Mouse (Mus musculus): ENCODE results near the gene Gabbr1. TPM values are rescaled to one million over a fixed set of nuclear protein-coding genes. Genes with fewer than 3 reads are reported as not detected.

The Gabbr1 gene
- polyA plus RNA-seq, 1 experiment, result 6.1 TPM

DNA sequence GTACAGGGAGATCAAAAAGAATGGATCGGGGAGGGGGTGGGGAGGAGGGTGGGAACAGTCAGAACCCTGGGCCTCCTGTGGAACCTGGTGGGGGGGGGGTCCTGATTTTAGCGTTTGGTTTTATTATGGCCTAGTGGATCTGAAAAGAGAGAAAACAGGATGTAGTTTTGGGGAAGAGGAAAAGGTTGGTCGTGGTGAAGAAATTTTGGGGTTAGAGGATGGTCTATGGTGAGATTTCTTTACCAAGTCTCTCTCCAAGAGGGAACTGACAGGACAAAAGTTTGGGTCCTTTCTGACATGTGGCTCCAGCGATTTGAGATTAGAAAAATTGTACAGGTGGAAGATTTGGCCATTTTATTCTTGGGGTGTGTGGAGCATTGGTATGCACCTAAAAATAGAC, 6.0 kb downstream of the Gabbr1 start:
- H3K79me3 ChIP-seq (ENCODE audit: low read depth), result no peaks in the 10 kb centered on the region
- H3K4me3 ChIP-seq (ENCODE audit: insufficient read depth, poor library complexity, severe bottlenecking), result no peak overlapping the region
- H3K36me3 ChIP-seq (ENCODE audit: control insufficient read depth, insufficient read depth), result peaks cover 14% of the 10 kb centered on the region
- no peaks in the 10 kb centered on the region for H3K27me3 ChIP-seq (ENCODE audit: control insufficient read depth, insufficient read depth, insufficient read length)
- no peaks in the 10 kb centered on the region for H3K79me2 ChIP-seq (ENCODE audit: control insufficient read depth, insufficient read depth)
- no peak overlapping the region for H3ac ChIP-seq (ENCODE audit: control insufficient read depth, insufficient read length, low read depth)
- TF ChIP-seq FOSL1 (IDR thresholded peaks at IDR 0.05; ENCODE audit: insufficient read depth, low read length, poor library complexity, severe bottlenecking) (no peak), MYOG (IDR thresholded peaks at IDR 0.05; ENCODE audit: control insufficient read depth, extremely low read depth, insufficient read length) (no peak), MYOD1 (IDR thresholded peaks at IDR 0.05; ENCODE audit: control insufficient read depth, insufficient read length, low read depth) (no peak), USF1 (IDR thresholded peaks at IDR 0.05; ENCODE audit: low read depth) (no peak), MAX (IDR thresholded peaks at IDR 0.05) (no peak), CTCF (IDR thresholded peaks at IDR 0.05; ENCODE audit: control insufficient read depth, insufficient read depth, insufficient read length) (no peak), CEBPB (IDR thresholded peaks at IDR 0.05; ENCODE audit: low read depth) (no peak)

- H3K4me3 ChIP-seq (ENCODE audit: insufficient read depth, poor library complexity, severe bottlenecking), result no peak overlapping the region
- TF ChIP-seq MYOD1 (IDR thresholded peaks at IDR 0.05; ENCODE audit: control insufficient read depth, insufficient read length, low read depth) (no peak), MYOG (IDR thresholded peaks at IDR 0.05; ENCODE audit: control insufficient read depth, extremely low read depth, insufficient read length) (no peak), CTCF (IDR thresholded peaks at IDR 0.05; ENCODE audit: control insufficient read depth, insufficient read depth, insufficient read length) (no peak), FOSL1 (IDR thresholded peaks at IDR 0.05; ENCODE audit: insufficient read depth, low read length, poor library complexity, severe bottlenecking) (no peak), CEBPB (IDR thresholded peaks at IDR 0.05; ENCODE audit: low read depth) (no peak), USF1 (IDR thresholded peaks at IDR 0.05; ENCODE audit: low read depth) (no peak), MAX (IDR thresholded peaks at IDR 0.05) (no peak)
- H3K27me3 ChIP-seq (ENCODE audit: control insufficient read depth, insufficient read depth, insufficient read length), result no peaks in the 10 kb centered on the region
- peaks cover 28% of the 10 kb centered on the region for H3K36me3 ChIP-seq (ENCODE audit: control insufficient read depth, insufficient read depth)
- H3ac ChIP-seq (ENCODE audit: control insufficient read depth, insufficient read length, low read depth), result no peak overlapping the region
- H3K79me3 ChIP-seq (ENCODE audit: low read depth), result no peaks in the 10 kb centered on the region
- no peaks in the 10 kb centered on the region for H3K79me2 ChIP-seq (ENCODE audit: control insufficient read depth, insufficient read depth)
These were observed 11.2 kb downstream of the Gabbr1 start for GRCm38 (mm10) chr17:37056957-37057356.

GRCm38 (mm10) chr17:37061435-37061834, 15.7 kb downstream of the Gabbr1 start:
- Histone ChIP-seq H3K79me3 (ENCODE audit: low read depth) (no peaks in the 10 kb centered on the region), H3K79me2 (ENCODE audit: control insufficient read depth, insufficient read depth) (no peaks in the 10 kb centered on the region), H3K4me3 (ENCODE audit: insufficient read depth, poor library complexity, severe bottlenecking) (no peak overlapping the region), H3ac (ENCODE audit: control insufficient read depth, insufficient read length, low read depth) (no peak overlapping the region), H3K27me3 (ENCODE audit: control insufficient read depth, insufficient read depth, insufficient read length) (no peaks in the 10 kb centered on the region), H3K36me3 (ENCODE audit: control insufficient read depth, insufficient read depth) (peaks cover 44% of the 10 kb centered on the region)
- TF ChIP-seq CTCF (IDR thresholded peaks at IDR 0.05; ENCODE audit: control insufficient read depth, insufficient read depth, insufficient read length) (no peak), FOSL1 (IDR thresholded peaks at IDR 0.05; ENCODE audit: insufficient read depth, low read length, poor library complexity, severe bottlenecking) (no peak), MYOG (IDR thresholded peaks at IDR 0.05; ENCODE audit: control insufficient read depth, extremely low read depth, insufficient read length) (no peak), MYOD1 (IDR thresholded peaks at IDR 0.05; ENCODE audit: control insufficient read depth, insufficient read length, low read depth) (no peak), USF1 (IDR thresholded peaks at IDR 0.05; ENCODE audit: low read depth) (no peak), CEBPB (IDR thresholded peaks at IDR 0.05; ENCODE audit: low read depth) (no peak), MAX (IDR thresholded peaks at IDR 0.05) (no peak)

DNA sequence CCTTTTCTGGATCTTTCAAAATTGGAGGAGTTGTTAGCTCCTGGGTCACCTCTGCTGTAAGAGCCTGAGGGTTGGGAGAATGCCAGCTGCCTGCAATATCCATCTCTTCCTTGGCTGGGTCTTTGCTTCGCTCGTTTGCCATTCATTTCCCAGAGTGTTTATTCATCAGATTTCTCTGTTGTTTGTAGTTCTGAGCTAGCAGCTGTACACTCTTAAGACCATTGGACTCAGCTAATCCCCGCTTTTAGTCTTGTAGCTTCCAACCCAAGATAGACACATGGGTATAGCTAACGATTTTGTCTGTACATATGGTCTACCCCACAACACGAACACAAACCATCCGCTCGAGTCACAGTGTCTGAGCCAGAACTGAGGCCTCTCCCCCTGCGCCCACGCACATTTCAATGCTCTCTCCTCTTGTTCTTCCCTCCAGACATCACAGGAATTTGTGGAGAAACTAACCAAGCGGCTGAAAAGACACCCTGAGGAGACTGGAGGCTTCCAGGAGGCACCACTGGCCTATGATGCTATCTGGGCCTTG, 16.4 kb downstream of the Gabbr1 start:
- Histone ChIP-seq H3K79me3 (ENCODE audit: low read depth) (no peaks in the 10 kb centered on the region), H3K79me2 (ENCODE audit: control insufficient read depth, insufficient read depth) (no peaks in the 10 kb centered on the region), H3K4me3 (ENCODE audit: insufficient read depth, poor library complexity, severe bottlenecking) (no peak overlapping the region), H3ac (ENCODE audit: control insufficient read depth, insufficient read length, low read depth) (no peak overlapping the region), H3K27me3 (ENCODE audit: control insufficient read depth, insufficient read depth, insufficient read length) (no peaks in the 10 kb centered on the region), H3K36me3 (ENCODE audit: control insufficient read depth, insufficient read depth) (peaks cover 43% of the 10 kb centered on the region)
- TF ChIP-seq USF1 (IDR thresholded peaks at IDR 0.05; ENCODE audit: low read depth), result no peak
- no peak for TF ChIP-seq FOSL1 (IDR thresholded peaks at IDR 0.05; ENCODE audit: insufficient read depth, low read length, poor library complexity, severe bottlenecking)
- TF ChIP-seq MAX (IDR thresholded peaks at IDR 0.05), result no peak
- TF ChIP-seq MYOG (IDR thresholded peaks at IDR 0.05; ENCODE audit: control insufficient read depth, extremely low read depth, insufficient read length), result no peak
- no peak for TF ChIP-seq CTCF (IDR thresholded peaks at IDR 0.05; ENCODE audit: control insufficient read depth, insufficient read depth, insufficient read length)
- TF ChIP-seq CEBPB (IDR thresholded peaks at IDR 0.05; ENCODE audit: low read depth), result no peak
- no peak for TF ChIP-seq MYOD1 (IDR thresholded peaks at IDR 0.05; ENCODE audit: control insufficient read depth, insufficient read length, low read depth)

GRCm38 (mm10) chr17:37063063-37063462, 17.3 kb downstream of the Gabbr1 start:
- TF ChIP-seq MAX (IDR thresholded peaks at IDR 0.05) (no peak), CEBPB (IDR thresholded peaks at IDR 0.05; ENCODE audit: low read depth) (no peak), MYOD1 (IDR thresholded peaks at IDR 0.05; ENCODE audit: control insufficient read depth, insufficient read length, low read depth) (no peak), MYOG (IDR thresholded peaks at IDR 0.05; ENCODE audit: control insufficient read depth, extremely low read depth, insufficient read length) (no peak), FOSL1 (IDR thresholded peaks at IDR 0.05; ENCODE audit: insufficient read depth, low read length, poor library complexity, severe bottlenecking) (no peak), USF1 (IDR thresholded peaks at IDR 0.05; ENCODE audit: low read depth) (no peak), CTCF (IDR thresholded peaks at IDR 0.05; ENCODE audit: control insufficient read depth, insufficient read depth, insufficient read length) (no peak)
- H3K27me3 ChIP-seq (ENCODE audit: control insufficient read depth, insufficient read depth, insufficient read length), result no peaks in the 10 kb centered on the region
- peaks cover 47% of the 10 kb centered on the region for H3K36me3 ChIP-seq (ENCODE audit: control insufficient read depth, insufficient read depth)
- H3K4me3 ChIP-seq (ENCODE audit: insufficient read depth, poor library complexity, severe bottlenecking), result no peak overlapping the region
- no peak overlapping the region for H3ac ChIP-seq (ENCODE audit: control insufficient read depth, insufficient read length, low read depth)
- H3K79me3 ChIP-seq (ENCODE audit: low read depth), result no peaks in the 10 kb centered on the region
- H3K79me2 ChIP-seq (ENCODE audit: control insufficient read depth, insufficient read depth), result no peaks in the 10 kb centered on the region
